Mouse (Mus musculus) MEL (cell line): ENCODE measurements around the gene Actc1. TPM values are rescaled to one million over a fixed set of nuclear protein-coding genes. Genes with fewer than 3 reads are reported as not detected.

Source experiments
- DNase-seq: peaks from one replicate; pipeline ENCODE4 v3.0.0; 2011; ENCODE audit warnings: low read depth, low spot score
- H3K27ac ChIP-seq: 2 replicates; pipeline ENCODE4 v1.5.1; 2012; ENCODE audit warnings: low read depth, mild to moderate bottlenecking, control low read depth, low read length, moderate library complexity; ENCODE audit not compliant: control insufficient read depth
- H3K27me3 ChIP-seq, 2 experiments: fragments of 150-350 bp in 1 of 2; sonication (generic) in 1 of 2; 2 replicates each; pipeline ENCODE4 v1.6.1; 2012; ENCODE audit warnings: low read length in 2 of 2, mild to moderate bottlenecking in 2 of 2, improper control_type of control experiment in 1 of 2, moderate library complexity in 1 of 2; ENCODE audit not compliant: insufficient read depth in 2 of 2, control insufficient read depth in 1 of 2
- H3K36me3 ChIP-seq, 2 experiments: 2 replicates each; pipeline ENCODE4 v1.6.1; 2012 to 2014; ENCODE audit warnings: low read length in 2 of 2, improper control_type of control experiment in 1 of 2, inconsistent platforms in 1 of 2, mild to moderate bottlenecking in 1 of 2; ENCODE audit not compliant: insufficient read depth in 2 of 2, control insufficient read depth in 1 of 2
- H3K4me1 ChIP-seq, 2 experiments: fragments of 150-350 bp in 1 of 2; sonication (generic) in 1 of 2; 2 replicates each; pipeline ENCODE4 v1.6.1; 2012; ENCODE audit warnings: low read length in 2 of 2, improper control_type of control experiment in 1 of 2, mild to moderate bottlenecking in 1 of 2; ENCODE audit not compliant: insufficient read depth in 2 of 2, control insufficient read depth in 1 of 2
- H3K4me3 ChIP-seq, 2 experiments: fragments of 150-350 bp in 1 of 2; sonication (generic) in 1 of 2; 2 replicates each; pipeline ENCODE4 v1.5.1; 2012; ENCODE audit warnings: low read depth in 2 of 2, low read length in 2 of 2, mild to moderate bottlenecking in 2 of 2, moderate library complexity in 2 of 2, control low read depth in 1 of 2, improper control_type of control experiment in 1 of 2; ENCODE audit not compliant: control insufficient read depth in 1 of 2, insufficient read depth in 1 of 2
- H3K79me2 ChIP-seq: 2 replicates; pipeline ENCODE4 v1.6.1; 2012; ENCODE audit warnings: mild to moderate bottlenecking, low read length, moderate library complexity; ENCODE audit not compliant: control insufficient read depth, poor library complexity, insufficient read depth
- H3K9ac ChIP-seq: 2 replicates; pipeline ENCODE4 v1.6.1; 2012; ENCODE audit warnings: low read depth, mild to moderate bottlenecking, control low read depth, low read length, moderate library complexity; ENCODE audit not compliant: control insufficient read depth, poor library complexity, severe bottlenecking
- H3K9me3 ChIP-seq: fragments of 150-350 bp; sonication (generic); replicated peaks from 2 replicates; pipeline ENCODE4 v1.6.1; 2012; ENCODE audit warnings: mild to moderate bottlenecking, low read length, improper control_type of control experiment, moderate library complexity; ENCODE audit not compliant: insufficient read depth
- BHLHE40 ChIP-seq: IDR thresholded peaks from 2 replicates; pipeline ENCODE4 v1.6.1; 2012; ENCODE audit warnings: low read depth, mild to moderate bottlenecking, inconsistent platforms, low read length, improper control_type of control experiment, borderline replicate concordance
- CHD2 ChIP-seq: IDR thresholded peaks from 2 replicates; pipeline ENCODE4 v1.6.1; 2011; ENCODE audit warnings: low read length, improper control_type of control experiment
- CTCF ChIP-seq, 3 experiments: IDR thresholded peaks in 2 of 3; conservative IDR thresholded peaks in 1 of 3; 2 replicates each; pipeline ENCODE4 v1.5.1; 2011 to 2012; ENCODE audit warnings: low read length in 3 of 3, low read depth in 2 of 3, mild to moderate bottlenecking in 2 of 3, improper control_type of control experiment in 1 of 3, inconsistent platforms in 1 of 3, mixed read lengths in 1 of 3, moderate library complexity in 1 of 3; ENCODE audit not compliant: control insufficient read depth in 1 of 3, insufficient read depth in 1 of 3, poor library complexity in 1 of 3, severe bottlenecking in 1 of 3
- ELF1 ChIP-seq: IDR thresholded peaks from 2 replicates; pipeline ENCODE4 v1.6.1; 2014; ENCODE audit warnings: low read depth, mild to moderate bottlenecking, inconsistent platforms, low read length, improper control_type of control experiment, moderate library complexity
- KAT2A ChIP-seq: conservative IDR thresholded peaks from 2 replicates; pipeline ENCODE4 v1.6.1; 2012; ENCODE audit warnings: low read depth, low read length, improper control_type of control experiment, inconsistent platforms
- MAZ ChIP-seq: IDR thresholded peaks from 2 replicates; pipeline ENCODE4 v1.6.1; 2012; ENCODE audit warnings: low read depth, mild to moderate bottlenecking, inconsistent platforms, low read length, improper control_type of control experiment
- POLR2AphosphoS5 ChIP-seq: IDR thresholded peaks from 2 replicates; pipeline ENCODE4 v1.6.1; 2012; ENCODE audit warnings: low read depth, borderline replicate concordance, mild to moderate bottlenecking, inconsistent platforms, low read length, moderate library complexity, mixed read lengths
- RAD21 ChIP-seq: IDR thresholded peaks from 2 replicates; pipeline ENCODE4 v1.6.1; 2011; ENCODE audit warnings: mild to moderate bottlenecking, low read depth, low read length, improper control_type of control experiment
- TBP ChIP-seq: IDR thresholded peaks from 2 replicates; pipeline ENCODE4 v1.8.0; 2011; ENCODE audit warnings: low read depth, low read length, improper control_type of control experiment
- TCF12 ChIP-seq: IDR thresholded peaks from 2 replicates; pipeline ENCODE4 v1.6.1; 2014; ENCODE audit warnings: low read depth, mild to moderate bottlenecking, inconsistent platforms, low read length, improper control_type of control experiment, moderate library complexity
- USF1 ChIP-seq: IDR thresholded peaks from 2 replicates; pipeline ENCODE4 v1.6.1; 2014; ENCODE audit warnings: low read depth, mild to moderate bottlenecking, inconsistent platforms, low read length, improper control_type of control experiment, moderate library complexity
- ZC3H11A ChIP-seq: IDR thresholded peaks from 2 replicates; pipeline ENCODE4 v1.6.1; 2012; ENCODE audit warnings: low read depth, mild to moderate bottlenecking, inconsistent platforms, low read length, improper control_type of control experiment
- ZKSCAN1 ChIP-seq: IDR thresholded peaks from 2 replicates; pipeline ENCODE4 v1.6.1; 2012; ENCODE audit warnings: low read depth, mild to moderate bottlenecking, inconsistent platforms, low read length, improper control_type of control experiment, moderate library complexity
- polyA plus RNA-seq, 2 experiments: library from polyadenylated mRNA; stranded (reverse) in 1 of 2; unstranded in 1 of 2; fragments of >175 nt in 1 of 2; fragments of >200 nt in 1 of 2; gene quantifications; 2 replicates each; pipeline versions ENCODE4 v1.2.1 to v1.2.4; 2012; ENCODE audit warnings: low replicate concordance in 2 of 2, low read depth in 1 of 2; ENCODE audit not compliant: insufficient read length in 2 of 2, insufficient read depth in 1 of 2, missing spikeins in 1 of 2
- total RNA-seq: library from RNA; depleted of rRNA; stranded (reverse); fragments of 300-350 nt; gene quantifications from 2 replicates; pipeline ENCODE4 v1.2.3, GENCODE M21; 2012

The Actc1 gene
- total and polyA plus RNA-seq, 3 experiments, result not detected

DNA sequence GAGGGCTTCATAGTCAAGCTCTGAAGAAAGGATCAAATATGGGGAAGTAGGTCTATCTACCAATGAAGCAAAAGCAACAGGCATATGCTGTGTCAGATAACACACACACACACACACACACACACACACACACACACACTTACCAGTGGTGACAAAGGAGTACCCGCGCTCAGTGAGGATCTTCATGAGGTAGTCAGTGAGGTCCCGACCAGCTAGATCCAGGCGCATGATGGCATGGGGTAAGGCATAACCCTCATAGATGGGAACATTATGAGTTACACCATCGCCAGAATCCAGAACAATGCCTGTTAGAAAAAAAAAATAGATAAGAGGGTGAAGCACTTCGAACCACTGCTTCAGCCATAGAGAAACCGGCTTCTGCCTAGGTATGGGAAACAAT is 4.0 kb downstream of the Actc1 start:
- Histone ChIP-seq H3K9ac (no peak overlapping the region), H3K27me3 (no peaks in the 10 kb centered on the region), H3K36me3 (no peaks in the 10 kb centered on the region), H3K27ac (no peak overlapping the region), H3K4me1 (no peaks in the 10 kb centered on the region), H3K79me2 (no peaks in the 10 kb centered on the region), H3K4me3 (no peak overlapping the region), H3K9me3 (no peaks in the 10 kb centered on the region)
- DNase-seq, result no peak
- TF ChIP-seq MAZ, result no peak
- TF ChIP-seq BHLHE40, result no peak
- TF ChIP-seq TBP, result no peak
- TF ChIP-seq ELF1, result no peak
- no peak for TF ChIP-seq ZC3H11A

DNA sequence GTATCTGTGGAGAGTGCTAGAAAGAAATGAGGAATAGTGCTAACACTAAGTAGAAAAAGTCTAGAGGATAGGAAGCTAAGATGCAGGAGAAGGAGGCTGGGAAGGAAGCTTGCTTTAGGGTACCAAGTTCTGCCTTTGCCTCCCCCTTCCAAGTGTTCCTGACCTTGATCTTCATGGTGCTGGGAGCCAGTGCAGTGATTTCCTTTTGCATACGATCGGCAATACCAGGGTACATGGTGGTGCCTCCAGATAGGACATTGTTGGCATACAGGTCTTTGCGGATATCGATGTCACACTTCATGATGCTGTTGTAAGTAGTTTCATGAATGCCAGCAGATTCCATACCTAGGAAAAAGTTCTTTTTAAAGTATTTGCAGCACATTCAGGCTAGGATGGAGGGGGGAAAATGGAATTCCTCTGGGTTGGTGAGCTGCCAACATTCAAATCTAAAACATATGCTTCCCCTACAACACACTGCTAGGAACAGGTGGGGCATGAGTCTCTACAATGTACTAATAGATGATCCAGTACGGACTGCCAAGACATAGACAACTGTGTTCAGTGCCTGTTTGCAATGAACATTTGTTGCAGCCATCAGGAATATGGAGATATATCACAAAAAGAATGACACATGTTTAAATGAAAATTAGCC is 5.3 kb downstream of the Actc1 start:
- Histone ChIP-seq H3K27me3 (no peaks in the 10 kb centered on the region), H3K27ac (no peak overlapping the region), H3K9ac (no peak overlapping the region), H3K4me3 (no peak overlapping the region), H3K79me2 (no peaks in the 10 kb centered on the region), H3K4me1 (no peaks in the 10 kb centered on the region), H3K9me3 (no peaks in the 10 kb centered on the region), H3K36me3 (no peaks in the 10 kb centered on the region)
- DNase-seq, result no peak
- TF ChIP-seq ZKSCAN1, result no peak
- TF ChIP-seq KAT2A, result no peak

DNA sequence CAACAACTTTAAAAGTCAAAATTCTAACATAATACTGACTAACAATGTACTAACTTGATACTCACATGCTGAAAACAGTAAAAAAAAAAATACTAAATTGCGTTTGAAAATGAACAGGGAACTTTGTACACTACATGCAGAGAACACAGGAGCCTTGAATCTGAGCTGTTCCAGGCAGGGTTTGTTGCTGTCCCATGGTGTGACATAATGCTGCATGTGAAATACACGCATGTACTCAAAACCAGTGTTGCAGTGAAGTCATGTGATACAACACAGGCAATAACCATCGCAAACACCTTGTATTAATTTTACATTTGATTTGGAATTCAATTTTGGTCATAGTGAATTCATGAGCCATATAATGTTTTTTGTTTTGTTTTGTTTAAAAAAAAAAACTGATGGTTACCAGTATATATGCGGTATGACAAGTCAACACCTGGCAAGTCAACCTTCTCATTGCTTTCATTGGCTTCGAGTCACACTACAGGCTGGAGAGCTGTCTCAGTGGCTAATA is 7.1 kb downstream of the Actc1 start:
- TF ChIP-seq RAD21 (no peak), ELF1 (no peak), CTCF (IDR thresholded peaks at IDR 0.05 in 2 of 3, conservative IDR thresholded peaks at IDR 0.05 in 1 of 3; ENCODE audit: control insufficient read depth in 1 of 3, insufficient read depth in 1 of 3, low read depth in 2 of 3, low read length in 3 of 3, poor library complexity in 1 of 3, severe bottlenecking in 1 of 3) (no peak), USF1 (no peak), TCF12 (no peak), CHD2 (no peak), POLR2AphosphoS5 (no peak)

More for the DNA sequence above, 7.1 kb downstream of the Actc1 start:
- Histone ChIP-seq H3K36me3 (no peaks in the 10 kb centered on the region), H3K27me3 (no peaks in the 10 kb centered on the region), H3K9ac (no peak overlapping the region), H3K4me3 (no peak overlapping the region), H3K9me3 (no peaks in the 10 kb centered on the region), H3K4me1 (no peaks in the 10 kb centered on the region), H3K27ac (no peak overlapping the region), H3K79me2 (no peaks in the 10 kb centered on the region)
- no peak for DNase-seq
